Mouse (Mus musculus): Measurements from ENCODE around the gene I830077J02Rik.

Gene I830077J02Rik

DNA sequence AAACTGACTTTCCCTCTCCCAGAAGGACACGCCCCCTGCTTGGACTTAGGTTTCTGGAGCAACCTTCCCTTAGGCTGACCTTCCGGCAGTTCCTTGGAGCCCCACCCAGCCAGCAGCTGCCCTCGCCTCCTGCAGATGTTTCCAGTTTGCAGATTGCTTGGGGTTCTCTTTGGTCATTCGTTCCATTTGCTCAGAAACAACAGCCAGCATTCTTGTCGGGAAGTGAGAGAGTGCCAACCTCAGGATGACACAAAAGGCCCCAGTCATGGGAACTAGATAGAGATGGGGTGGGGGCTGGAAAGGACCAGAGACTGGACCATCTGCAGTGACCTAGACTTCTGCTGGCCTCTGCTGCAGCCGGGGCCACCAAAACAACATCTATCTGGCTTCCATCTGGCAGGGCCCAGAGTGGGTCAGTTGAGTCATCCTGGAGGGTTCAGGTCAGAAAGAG, 38.5 kb downstream of the I830077J02Rik start:
- DNase-seq (ENCODE audit: low spot score in 2 of 2), result no peak

DNA sequence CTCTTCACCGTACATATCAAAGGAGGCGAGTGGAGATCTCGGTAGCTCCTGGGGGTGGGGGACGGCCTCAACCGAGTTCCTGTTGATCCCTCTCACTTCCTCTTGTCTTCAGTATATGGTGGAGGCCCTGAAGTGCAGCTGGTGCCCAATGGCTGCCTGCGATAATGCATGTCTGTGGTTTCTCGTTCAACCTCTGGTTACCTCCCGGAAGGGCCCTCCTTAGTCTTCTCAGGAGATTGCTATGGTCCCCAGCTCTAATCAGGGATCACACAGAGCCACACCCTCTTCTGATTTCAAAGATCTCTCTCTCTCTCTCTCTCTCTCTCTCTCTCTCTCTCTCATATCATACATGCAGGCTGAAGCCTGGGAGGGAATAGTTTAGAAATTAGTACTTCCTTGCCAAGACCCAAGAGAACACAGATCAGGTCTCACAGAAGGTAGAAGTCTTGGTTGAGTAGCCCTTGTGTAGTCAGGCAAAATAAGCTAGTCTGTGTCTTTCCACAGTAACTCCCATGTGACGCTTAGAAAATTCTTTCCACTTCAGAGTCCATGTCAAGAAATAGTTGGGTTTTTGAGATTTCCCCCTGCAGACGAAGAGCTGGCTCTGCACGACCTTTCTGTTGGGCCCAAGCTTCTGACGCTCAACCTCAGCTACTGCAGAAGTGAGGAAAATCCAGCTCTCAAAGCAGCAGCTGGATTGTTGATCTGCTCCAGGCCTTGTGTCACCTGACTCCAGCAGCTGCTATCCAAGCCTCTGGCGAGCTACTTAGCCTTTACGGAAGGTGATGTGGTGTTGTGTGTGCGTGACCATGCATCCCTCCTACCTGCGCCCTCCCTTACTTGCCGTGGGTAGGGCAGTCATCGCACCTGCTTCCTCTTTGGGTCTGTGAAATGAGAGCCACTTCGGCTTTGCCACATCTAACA, 39.6 kb downstream of the I830077J02Rik start:
- DNase-seq (ENCODE audit: low spot score in 2 of 2), result no peak

DNA sequence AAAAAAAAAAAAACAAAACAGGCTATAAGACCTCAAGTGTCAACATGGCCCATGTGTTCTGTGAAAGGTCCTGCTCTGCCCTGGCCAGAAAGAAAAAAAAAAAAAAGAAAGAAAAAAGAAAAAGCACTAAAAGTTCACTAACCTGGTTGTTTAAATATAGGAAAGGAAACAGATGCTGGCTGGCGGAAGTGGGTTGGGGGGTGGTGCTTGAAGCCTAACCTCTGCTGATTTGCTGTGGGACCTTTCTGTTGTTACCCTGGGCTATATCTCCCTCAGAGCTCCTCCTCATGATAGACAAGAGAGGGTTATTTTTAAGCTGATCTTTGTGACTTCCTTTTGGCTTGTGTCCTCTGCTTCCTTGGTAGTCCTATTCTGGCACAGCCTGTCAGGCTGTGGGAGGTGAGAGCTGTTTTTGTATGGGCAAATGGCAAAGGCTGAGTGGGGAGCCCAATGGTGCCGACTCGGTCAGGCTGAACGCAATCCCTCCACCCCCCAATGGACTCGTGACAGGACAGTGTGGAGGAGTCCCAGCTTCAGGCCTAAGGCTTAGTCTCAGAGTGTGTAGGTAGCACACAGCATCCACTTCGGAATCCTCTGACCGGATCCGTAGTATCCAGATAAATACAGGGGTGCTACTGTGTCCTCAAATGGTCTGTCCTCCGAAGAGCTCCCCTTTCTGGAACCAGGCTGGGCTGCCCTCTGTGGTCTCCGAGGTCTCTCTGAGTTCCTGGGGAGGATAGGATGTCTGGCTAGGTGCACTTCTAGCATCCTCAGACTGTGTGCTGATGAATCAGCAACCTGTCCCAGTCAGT, 40.5 kb downstream of the I830077J02Rik start:
- peak in 1 of 2 experiments; percentile 58 for DNase-seq (ENCODE audit: low spot score in 2 of 2)

DNA sequence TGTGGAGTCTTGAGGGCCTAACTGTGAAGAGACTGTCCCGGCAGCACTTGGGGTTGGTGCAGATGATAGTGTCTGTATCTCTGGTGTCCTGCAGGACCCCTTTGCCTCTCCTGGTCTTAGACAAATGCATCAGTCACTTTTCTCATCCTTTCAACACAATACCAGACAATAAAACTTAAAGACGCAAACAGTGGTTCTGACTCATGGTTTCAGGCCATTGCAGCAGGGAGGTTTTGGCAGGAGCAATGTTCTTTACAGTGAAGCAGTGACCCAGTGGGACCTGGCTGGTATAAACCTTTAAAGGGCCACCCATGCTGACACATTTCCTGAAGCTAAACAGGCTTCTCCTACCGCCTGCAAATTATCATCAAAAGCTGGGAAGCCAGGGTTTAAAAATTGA, 41.3 kb downstream of the I830077J02Rik start:
- DNase-seq (ENCODE audit: low spot score in 2 of 2), result no peak

DNA sequence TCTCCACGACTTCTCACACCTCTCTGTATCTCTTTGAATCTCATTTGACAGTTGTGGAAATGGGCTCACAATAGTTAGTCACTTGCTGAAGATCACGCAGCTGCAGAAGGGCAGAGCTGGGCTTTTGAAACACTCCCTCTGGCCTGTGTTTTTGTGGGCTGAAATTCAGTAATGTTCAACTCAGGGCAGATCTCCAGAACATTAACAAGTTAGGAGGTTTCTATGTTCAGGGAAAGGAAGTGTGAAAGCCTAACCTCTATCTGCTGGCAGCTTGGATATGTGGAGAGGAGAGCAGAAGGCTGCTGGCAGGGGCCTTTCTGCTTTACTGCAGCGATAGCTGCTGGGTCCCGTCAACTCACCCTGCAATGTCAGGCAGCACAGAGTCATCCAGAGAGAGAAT, 42.2 kb downstream of the I830077J02Rik start:
- no peak for DNase-seq (ENCODE audit: low spot score in 2 of 2)

DNA sequence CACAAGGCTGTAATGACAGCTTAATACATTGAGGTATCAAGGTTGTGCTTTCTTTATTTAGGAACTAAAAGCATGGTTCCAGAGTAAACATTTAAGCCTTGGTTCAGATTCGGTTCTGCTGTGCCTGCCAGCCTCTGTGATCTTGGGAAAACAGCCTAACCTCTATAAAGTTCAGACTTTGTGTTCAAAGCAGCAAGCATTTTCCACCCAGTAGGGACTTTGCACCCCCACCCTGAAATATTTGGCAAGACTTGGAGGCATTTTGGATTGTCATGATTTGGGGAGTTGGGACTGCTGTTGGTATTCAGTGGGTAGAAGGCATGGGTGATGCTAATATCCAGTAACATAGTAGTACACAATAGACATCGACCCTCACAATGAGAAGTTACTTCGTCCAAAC, 43.5 kb downstream of the I830077J02Rik start:
- no peak for DNase-seq (ENCODE audit: low spot score in 2 of 2)

DNA sequence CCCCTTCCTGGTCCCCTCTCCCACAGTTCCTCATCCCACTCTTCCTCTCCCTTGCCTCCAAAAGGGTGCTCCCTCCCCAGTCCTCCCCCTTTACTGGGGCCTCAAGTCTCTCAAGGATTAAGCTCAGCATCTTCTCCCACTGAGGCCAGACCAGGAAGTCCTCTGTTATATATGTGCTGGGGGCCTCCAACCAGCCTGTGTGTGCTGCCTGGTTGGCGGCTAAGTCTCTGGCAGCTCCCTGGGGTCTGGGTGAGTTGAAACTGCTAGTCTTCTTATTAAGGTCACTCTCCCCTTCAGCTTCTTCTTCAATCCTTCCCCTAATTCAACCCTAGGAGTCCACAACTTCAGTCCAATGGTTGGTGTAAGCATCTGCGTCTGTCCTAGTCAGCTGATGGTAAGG, 49.4 kb downstream of the I830077J02Rik start:
- no peak for DNase-seq (ENCODE audit: low spot score in 2 of 2)

DNA sequence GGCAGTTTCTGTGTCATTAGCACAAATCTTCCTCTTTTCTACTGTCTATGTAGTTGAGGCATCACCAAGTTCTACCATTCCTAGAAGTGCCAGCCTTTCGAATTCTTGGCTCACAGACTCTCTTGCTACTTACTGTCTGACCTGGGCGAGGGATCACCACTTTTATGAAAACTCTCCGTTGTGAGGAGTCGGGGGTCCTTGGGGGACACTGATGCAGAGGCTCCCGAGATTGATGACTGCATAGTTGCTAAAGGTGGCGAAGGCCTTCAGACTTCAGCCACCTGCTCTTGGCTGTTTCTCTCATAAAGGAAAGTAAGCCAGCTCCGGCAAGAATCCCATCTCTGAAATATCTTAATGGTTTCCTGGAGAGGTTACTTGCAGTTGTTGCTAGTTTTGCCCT, 50.4 kb downstream of the I830077J02Rik start:
- no peak for DNase-seq (ENCODE audit: low spot score in 2 of 2)

DNA sequence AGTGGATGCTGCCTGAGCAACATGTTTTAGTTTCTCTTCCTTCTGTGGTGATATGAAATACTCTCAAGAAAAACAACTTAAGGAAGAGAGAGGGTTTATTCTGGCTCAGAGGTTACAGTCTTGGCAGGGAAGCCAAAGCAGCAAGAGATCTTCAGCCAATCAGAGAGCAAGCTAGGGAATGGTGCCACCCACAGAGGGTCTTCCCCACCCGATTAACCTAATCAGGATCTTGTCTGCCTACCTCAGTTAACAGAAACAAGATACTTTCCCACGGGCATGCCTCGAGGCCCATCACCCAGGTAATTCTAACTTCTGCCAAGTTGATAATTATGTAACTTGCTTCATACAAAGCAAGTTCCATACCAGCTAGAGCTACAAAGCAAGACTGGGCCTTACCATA, 52.0 kb downstream of the I830077J02Rik start:
- no peak for DNase-seq (ENCODE audit: low spot score in 2 of 2)

DNA sequence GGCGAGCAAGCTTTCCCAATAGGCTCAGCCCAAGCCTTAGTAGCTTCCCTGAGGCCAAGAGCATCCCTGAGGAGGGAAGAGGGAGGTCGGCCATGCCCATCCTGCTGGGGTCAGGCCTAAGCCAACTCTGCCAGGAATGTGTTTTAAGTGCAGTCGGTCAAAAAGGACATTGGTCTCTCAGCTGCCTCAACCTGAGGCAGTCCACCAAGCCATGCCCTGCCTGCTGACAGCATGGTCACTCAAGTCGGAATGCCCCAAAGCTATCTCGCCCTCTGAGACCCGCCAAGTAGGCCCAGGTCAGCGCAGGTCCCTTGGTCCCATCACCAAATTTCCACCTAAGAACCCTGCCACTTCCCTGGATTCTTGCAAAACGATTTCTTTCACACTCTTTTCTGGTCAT, 53.7 kb downstream of the I830077J02Rik start:
- DNase-seq (ENCODE audit: low spot score in 2 of 2), result no peak

DNA sequence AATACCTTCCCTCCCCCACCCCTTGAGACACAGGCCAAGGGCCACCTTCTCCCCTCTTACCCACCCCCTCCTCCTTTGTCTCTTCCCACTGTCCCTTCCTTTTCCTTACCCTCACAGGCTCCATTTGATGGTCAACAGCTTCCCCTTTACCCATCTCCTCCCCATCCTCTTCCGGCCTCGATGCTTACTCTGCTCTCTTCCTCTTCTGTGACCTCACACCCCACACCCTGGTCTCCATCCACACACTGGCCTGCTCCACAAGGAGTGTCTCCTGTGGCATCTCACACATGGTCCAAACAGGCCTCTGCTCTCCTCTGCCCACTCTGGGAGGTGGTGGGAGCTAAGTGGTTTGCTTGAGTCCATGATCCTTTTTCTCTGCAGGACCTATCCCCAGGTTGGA, 54.5 kb downstream of the I830077J02Rik start:
- no peak for DNase-seq (ENCODE audit: low spot score in 2 of 2)

DNA sequence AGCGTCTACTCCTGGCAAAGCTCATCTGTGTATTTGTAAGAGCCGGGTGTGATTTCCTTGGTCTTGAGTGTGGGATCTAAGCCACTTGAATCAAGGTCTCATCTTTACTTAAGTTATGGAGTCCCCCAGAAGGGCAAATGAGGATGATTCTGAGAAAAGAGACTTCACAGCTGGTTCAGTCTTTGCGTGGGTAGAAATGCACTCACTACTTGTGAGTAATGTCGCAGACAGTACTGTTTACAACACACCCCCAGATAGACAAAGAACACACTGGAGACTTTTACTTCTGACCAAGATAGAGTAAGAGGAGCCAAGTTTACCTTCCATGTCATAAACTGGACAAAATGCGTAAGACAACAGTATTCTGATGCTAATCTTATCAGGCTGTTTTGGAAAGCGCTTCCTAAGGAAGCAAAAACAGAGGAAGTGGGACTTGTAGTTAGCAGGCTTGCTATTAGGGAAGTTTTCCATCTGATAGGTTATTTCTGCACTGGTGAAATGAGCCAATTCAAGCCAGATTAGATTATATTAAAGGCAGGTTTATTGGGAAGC, 55.1 kb downstream of the I830077J02Rik start:
- DNase-seq (ENCODE audit: low spot score in 2 of 2), result no peak

DNA sequence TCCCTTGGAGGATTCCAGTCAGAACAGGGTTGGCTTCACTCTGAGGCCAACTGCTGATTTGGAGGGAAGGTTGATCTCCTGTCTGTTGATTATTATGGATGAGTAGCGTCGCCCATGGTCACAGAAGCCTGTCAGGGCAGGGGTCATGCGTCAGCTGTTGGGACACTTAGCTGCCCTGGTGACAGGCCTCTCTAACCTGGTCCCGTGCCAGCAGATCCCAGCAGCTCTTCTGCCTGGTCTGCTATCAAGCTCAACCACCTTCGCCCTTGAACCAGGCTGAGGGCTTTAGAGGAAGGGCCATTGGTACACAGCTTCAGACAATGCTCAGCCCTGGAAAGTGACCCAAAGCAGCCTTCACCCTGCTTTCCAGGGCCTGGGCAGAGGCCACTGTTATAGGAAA, 56.4 kb downstream of the I830077J02Rik start:
- no peak for DNase-seq (ENCODE audit: low spot score in 2 of 2)
